Mouse (Mus musculus) R1 (cell line): ENCODE measurements around the gene Samd1.

Source experiments
- DNase-seq: peaks from one replicate; pipeline ENCODE4 v3.0.0-alpha.2; 2018; ENCODE audit warnings: low read depth, low spot score

The Samd1 gene

GRCm38 (mm10) chr8:84011705-84012498, 14.4 kb downstream of the Samd1 start, which contains the start of gene 2210011C24Rik:
Gene 2210011C24Rik, minus strand, starts transcription at chr8:84012171.
- DNase-seq = peak; percentile 71

- no peak for DNase-seq
Observed at GRCm38 (mm10) chr8:84012499-84013165, 15.2 kb downstream of the Samd1 start.

GRCm38 (mm10) chr8:84015833-84016232, 18.4 kb downstream of the Samd1 start:
- DNase-seq = peak; percentile 59

GRCm38 (mm10) chr8:84019738-84020137, 22.3 kb downstream of the Samd1 start:
- no peak for DNase-seq

- DNase-seq = peak; percentile 91
Observed at GRCm38 (mm10) chr8:84021096-84021495, 23.6 kb downstream of the Samd1 start, which contains the start of gene Palm3. Gene Palm3, plus strand, starts transcription at chr8:84021471.

- peak; percentile 97 for DNase-seq
Observed at GRCm38 (mm10) chr8:84021569-84021968, 24.1 kb downstream of the Samd1 start.

- DNase-seq = peak; percentile 63
Observed at GRCm38 (mm10) chr8:84023085-84023484, 25.6 kb downstream of the Samd1 start.

GRCm38 (mm10) chr8:84023631-84024030, 26.2 kb downstream of the Samd1 start:
- peak; percentile 72 for DNase-seq

- peak; percentile 92 for DNase-seq
Observed at GRCm38 (mm10) chr8:84024171-84024570, 26.7 kb downstream of the Samd1 start.

- peak; percentile 88 for DNase-seq
Observed at GRCm38 (mm10) chr8:84025863-84026262, 28.4 kb downstream of the Samd1 start.

GRCm38 (mm10) chr8:84027449-84027848, 30.0 kb downstream of the Samd1 start:
- DNase-seq = peak; percentile 86

GRCm38 (mm10) chr8:84029272-84029671, 31.8 kb downstream of the Samd1 start:
- peak; percentile 86 for DNase-seq

- no peak for DNase-seq
Observed at GRCm38 (mm10) chr8:84032777-84033176, 35.3 kb downstream of the Samd1 start.

- no peak for DNase-seq
Observed at GRCm38 (mm10) chr8:84038015-84038414, 40.5 kb downstream of the Samd1 start.

- DNase-seq = peak; percentile 92
Observed at GRCm38 (mm10) chr8:84039050-84039449, 41.6 kb downstream of the Samd1 start.

- DNase-seq = peak; percentile 57
Observed at GRCm38 (mm10) chr8:84042066-84042947, 44.8 kb downstream of the Samd1 start, which contains the start of gene Il27ra. Gene Il27ra, minus strand, starts transcription at chr8:84042589.

- DNase-seq = no peak
Observed at GRCm38 (mm10) chr8:84042948-84043342, 45.5 kb downstream of the Samd1 start.

- DNase-seq = peak; percentile 33
Observed at GRCm38 (mm10) chr8:84044103-84044502, 46.6 kb downstream of the Samd1 start.

GRCm38 (mm10) chr8:84044900-84045299, 47.4 kb downstream of the Samd1 start, which contains the start of gene Rln3:
Gene Rln3, minus strand, starts transcription at chr8:84045000.
- no peak for DNase-seq

- DNase-seq = peak; percentile 66
Observed at GRCm38 (mm10) chr8:84046505-84046904, 49.0 kb downstream of the Samd1 start.

- no peak for DNase-seq
Observed at GRCm38 (mm10) chr8:84048171-84048570, 50.7 kb downstream of the Samd1 start.
